Mouse (Mus musculus) telencephalon, adult 2 months (tissue): ENCODE measurements at regions not wholly inside any gene's neighbourhood (a gene's known extent, or its start where the extent isn't known, plus 50 kb on each side); places are given as distances from the start of the nearest gene placed in this dataset.
"Not testable (repeated sequence)": the region's sequence is repeated elsewhere in the genome, so short reads cannot be mapped to it uniquely, and the experiment has no call there.

ENCODE experiments used
- DNase-seq: peaks from one replicate; pipeline ENCODE4 v3.0.0-alpha.2; 2011; ENCODE audit warnings: low read depth, low spot score

- DNase-seq, result no peak
These were observed 108.8 kb upstream of the Fhl2 start for GRCm38 (mm10) chr1:43305349-43306278.

GRCm38 (mm10) chr1:43310711-43311695 lies 114.2 kb upstream of the Fhl2 start:
- no peak for DNase-seq

DNA sequence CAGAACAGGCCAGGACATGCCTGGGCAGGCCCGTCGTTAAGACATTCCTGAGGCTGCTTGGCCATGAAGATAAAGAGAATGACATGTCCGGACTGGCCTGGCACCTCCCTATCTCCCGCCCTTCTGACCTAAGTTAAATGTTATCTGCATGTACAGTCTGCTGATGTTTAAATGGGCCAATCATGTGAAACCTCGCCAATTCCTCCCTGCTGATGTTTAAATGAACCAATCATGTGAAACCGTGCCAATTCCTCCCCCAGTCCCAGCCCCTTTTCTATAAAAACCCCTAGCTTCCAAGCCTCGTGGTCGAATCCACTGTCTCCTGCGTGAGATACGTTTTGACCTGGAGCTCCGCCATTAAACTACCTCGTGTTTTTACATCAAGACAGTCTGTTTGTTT lies 119.5 kb upstream of the Fhl2 start:
- not testable (repeated sequence) for DNase-seq

DNA sequence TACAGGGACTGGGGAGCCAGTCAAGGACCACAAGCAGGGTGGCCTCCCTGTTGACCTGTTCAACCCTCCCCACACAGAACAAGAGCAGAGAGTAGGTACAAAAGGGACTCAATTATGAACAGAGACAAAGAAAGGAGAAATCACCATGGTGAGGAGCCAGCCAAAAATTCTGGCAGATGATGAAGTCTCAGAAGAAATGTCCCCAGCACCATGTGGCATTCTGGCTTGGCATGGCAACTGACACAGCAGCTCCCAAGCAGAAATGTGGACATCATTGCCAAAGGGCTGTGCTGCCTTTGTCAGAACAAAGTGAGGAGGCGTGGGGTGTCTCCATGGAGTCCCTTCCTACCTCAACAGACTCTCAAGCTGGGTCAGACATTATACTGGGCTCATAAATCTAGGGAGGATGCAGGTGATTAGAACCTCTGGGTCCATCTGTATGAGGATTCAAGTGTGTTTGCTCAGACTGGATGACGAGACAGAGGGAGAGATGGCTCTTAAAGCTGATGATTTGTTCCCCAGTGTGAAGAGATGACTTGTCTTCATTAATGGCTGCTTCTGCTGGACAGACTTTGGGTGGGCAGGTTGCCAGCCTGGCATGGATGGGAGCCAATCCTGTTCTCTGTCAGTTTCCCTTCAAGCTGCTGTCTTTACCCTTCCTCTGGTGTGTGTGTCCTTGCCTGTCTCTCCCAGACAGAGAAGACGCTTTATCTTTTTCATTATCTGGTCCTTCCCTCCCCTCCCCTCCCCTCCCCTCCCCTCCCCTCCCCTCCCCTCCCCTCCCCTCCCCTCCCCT lies 120.5 kb upstream of the Fhl2 start:
- no peak for DNase-seq

- not testable (repeated sequence) for DNase-seq
These were observed 110.9 kb upstream of the Nck2 start for GRCm38 (mm10) chr1:43333488-43333887.

DNA sequence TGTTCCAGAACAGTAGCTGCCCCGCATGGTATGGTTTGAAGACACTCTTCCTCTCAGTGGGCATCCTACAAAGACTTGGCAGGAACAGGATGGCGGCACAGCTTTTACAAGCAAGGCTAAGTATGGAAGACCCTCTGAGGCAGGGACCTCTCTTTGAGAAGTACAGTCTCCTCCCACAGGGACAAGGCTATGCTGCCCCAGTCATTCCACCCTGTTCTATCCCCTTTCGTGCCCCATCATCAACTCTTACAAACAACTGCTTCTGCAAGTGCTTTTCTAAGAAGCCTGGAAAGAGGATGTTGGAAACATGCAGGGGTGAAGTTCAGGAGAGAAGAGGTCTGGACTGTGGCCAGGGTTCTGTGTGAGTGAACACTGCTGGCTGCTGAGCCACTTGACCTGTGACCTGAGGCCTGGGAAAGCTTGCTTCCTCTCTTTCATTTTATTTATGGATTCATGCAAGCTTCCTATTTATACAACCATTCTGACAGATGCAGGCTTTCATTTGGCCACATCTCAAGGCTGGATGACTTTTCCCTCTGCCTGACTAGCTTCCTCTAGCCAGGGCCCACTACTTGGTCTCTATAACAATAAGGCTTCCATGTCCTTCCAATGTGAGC lies 107.1 kb upstream of the Nck2 start:
- DNase-seq, result no peak

- no peak for DNase-seq
These were observed 106.1 kb upstream of the Nck2 start for GRCm38 (mm10) chr1:43338096-43338915.

- DNase-seq, result no peak
These were observed 101.5 kb upstream of the Nck2 start for GRCm38 (mm10) chr1:43342848-43343247.

- DNase-seq, result no peak
These were observed 101.0 kb upstream of the Nck2 start for GRCm38 (mm10) chr1:43343410-43343809.

GRCm38 (mm10) chr1:43344001-43344400 lies 100.4 kb upstream of the Nck2 start:
- no peak for DNase-seq

DNA sequence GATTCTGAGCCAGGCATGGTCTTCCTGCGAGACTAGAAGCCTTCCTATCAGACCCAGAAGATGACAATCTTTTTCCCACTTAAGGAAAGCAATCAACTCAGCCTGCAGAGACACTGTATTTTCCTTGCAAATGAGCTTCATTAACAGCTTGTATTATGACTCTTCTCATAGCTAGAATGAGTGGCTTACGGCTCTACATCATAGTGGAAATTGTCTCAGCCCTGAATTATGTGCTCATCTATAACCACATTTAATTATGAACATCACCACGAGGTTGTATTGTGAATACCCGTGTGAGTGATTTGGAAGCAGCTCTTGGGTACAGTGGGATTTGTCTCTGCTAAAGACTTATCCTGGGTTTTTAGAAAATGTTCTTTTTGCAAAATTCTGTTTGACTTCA lies 97.2 kb upstream of the Nck2 start:
- no peak for DNase-seq

GRCm38 (mm10) chr1:43349966-43350365 lies 94.4 kb upstream of the Nck2 start:
- no peak for DNase-seq

DNA sequence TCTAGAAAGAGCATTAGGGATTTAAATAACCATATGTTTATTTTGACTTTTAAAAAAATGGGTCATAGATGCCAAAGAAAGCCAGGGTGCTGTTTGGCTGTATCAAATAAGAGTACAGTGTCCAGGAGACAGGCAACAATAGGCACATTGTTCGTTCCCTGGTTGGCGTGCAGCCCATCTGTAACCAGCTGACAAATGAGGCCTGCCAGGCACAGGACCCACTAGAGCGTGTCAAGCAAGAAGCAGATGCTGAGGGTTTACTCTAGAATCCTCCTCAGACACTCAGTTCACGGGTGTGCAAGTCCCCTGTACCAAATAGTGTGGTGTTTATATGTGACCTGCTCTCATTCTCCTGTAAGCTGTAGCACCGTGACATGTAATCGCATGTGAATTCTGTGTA lies 86.2 kb upstream of the Nck2 start:
- peak; percentile 41 for DNase-seq

DNA sequence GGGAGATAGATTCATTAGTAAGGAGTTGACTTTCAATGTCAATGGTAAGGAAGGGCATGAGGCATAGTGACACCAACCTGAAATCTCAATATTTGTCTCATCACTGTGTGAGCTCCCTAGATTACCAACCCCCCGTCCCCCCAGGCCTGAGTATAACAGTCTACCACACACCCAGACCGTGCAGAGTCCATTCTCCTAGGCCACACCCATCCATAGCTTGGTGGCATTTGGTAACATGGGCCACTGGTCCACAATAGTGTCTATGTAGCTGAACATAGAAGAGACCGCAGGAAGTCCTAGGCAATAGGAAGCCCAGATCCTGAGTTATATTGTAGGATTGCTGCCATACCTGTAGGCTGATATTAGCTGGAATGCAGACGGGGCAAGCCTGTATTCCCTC lies 84.7 kb upstream of the Nck2 start:
- no peak for DNase-seq

- no peak for DNase-seq
These were observed 84.1 kb upstream of the Nck2 start for GRCm38 (mm10) chr1:43360291-43360690.

DNA sequence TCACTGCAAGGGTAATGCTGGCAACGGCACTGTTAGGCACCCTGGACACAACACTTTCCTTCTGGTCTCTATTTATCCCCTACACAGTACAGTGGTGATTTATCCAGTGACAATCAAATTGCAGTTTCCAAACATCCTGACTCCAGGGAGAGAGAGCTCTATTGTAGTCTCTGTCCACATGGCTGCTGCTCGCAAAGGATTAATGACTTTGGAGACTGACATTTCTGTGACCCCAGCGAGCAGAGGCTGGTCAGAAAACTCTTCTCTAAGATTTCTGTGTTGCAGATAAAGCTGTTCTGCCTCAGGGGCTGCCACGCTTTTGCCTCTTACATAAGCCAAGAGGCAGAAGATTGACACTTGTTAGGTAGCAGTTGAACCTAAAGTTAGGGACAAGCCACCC lies 83.6 kb upstream of the Nck2 start:
- DNase-seq, result no peak

DNA sequence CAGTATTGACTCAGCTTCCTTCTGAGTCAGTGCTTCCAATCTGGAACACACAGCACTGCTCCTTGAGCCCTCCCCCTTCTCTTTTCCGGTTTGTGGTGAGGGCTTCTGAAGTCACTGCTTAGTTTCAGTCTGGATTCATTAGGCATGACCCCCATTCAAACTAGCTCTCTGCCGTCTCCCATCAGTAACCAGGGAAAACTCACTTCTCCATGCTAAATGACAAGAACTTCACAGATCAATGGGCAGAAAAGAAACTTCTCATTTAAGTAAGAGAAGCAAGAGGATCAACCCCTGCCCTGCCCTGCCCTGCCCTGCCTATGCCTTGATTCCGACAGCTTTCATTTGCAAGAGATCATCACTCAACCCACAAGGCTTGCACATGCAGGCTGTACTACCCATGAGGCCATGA lies 82.9 kb upstream of the Nck2 start:
- DNase-seq, result no peak

DNA sequence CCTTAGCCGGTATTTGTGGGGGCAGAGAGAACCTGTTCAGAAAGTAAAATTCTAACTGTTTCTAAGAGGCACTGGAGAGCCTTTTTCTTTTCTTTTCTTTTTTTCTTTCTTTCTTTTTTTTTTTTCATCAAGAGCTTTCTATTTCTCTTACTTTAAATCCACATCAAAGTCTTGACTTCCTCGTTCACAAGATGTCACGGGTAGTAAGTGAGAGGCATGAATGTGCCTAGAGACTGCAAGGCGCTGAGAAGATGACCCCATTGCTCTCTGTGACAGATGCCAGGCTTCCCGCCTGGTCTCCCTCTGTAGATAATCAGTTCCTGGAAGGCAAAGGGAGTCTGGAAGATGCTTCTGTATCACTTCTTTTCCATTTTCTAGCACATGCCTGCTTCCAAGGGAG lies 82.2 kb upstream of the Nck2 start:
- DNase-seq, result no peak

GRCm38 (mm10) chr1:43363178-43363577 lies 81.2 kb upstream of the Nck2 start:
- DNase-seq, result no peak

DNA sequence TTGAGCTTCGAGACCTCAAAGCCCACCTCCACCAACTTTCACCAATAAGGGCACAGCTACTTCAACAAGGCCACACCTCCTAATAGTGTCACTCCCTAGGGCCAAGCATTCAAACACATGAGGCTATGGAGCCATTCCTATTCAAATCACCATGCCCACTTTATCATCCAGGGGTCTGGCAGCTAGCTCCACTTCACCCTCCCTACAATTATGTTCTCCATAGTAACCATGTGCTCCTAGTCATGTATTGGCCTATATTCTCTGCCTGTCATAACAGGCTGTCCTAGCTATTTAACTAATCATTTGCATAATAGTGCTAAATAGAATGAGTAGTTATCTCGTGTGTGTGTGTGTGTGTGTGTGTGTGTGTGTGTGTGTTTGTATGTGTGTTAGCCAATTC lies 77.9 kb upstream of the Nck2 start:
- DNase-seq, result no peak
